Mouse (Mus musculus): Measurements from ENCODE around the gene Wnt11. TPM values are rescaled to one million over a fixed set of nuclear protein-coding genes. Genes with fewer than 3 reads are reported as not detected.

Wnt11 gene
- polyA plus RNA-seq, 1 experiment = not detected

DNA sequence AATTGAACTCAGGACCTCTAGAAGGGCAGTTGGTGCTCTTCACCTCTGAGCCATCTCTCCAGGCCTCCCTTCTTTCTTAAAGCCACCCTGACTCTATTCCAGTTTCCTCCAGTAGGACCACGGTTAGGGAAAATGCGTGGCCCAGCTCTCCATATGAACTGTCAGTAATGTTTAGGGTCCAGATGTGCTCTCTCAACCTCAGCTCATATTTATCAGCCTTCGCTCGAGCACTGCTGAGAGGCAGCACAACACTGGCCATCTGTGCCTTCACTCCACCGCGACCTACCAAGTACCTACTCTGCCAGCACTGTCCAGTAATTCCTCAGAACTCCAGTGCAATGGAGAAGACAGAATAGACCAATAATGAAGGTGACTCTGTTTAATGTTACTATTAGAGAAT, 12.0 kb upstream of the Wnt11 start:
- Histone ChIP-seq H3K9ac (ENCODE audit: low read depth, poor library complexity, severe bottlenecking) (no peak overlapping the region), H3K4me3 (ENCODE audit: low read depth, low read length) (no peak overlapping the region), H3K9me3 (replicated peaks; ENCODE audit: control insufficient read depth, insufficient read depth, low read length, poor library complexity, severe bottlenecking) (no peaks in the 10 kb centered on the region), H3K27ac (ENCODE audit: insufficient read depth, low read length) (no peak overlapping the region), H3K4me1 (ENCODE audit: control insufficient read depth, insufficient read depth, low read length) (peaks cover 2% of the 10 kb centered on the region), H3K36me3 (ENCODE audit: control insufficient read depth, insufficient read depth, low read length, poor library complexity, severe bottlenecking) (no peaks in the 10 kb centered on the region), H3K27me3 (ENCODE audit: control insufficient read depth, insufficient read depth, low read length, poor library complexity, severe bottlenecking) (no peaks in the 10 kb centered on the region)
- TF ChIP-seq POLR2A (IDR thresholded peaks at IDR 0.05; ENCODE audit: insufficient read depth, low read length) (no peak), CTCF (IDR thresholded peaks at IDR 0.05; ENCODE audit: low read depth, low read length) (no peak), EP300 (IDR thresholded peaks at IDR 0.05; ENCODE audit: insufficient read depth, low read depth, low read length) (no peak)

- H3K36me3 ChIP-seq (ENCODE audit: control insufficient read depth, insufficient read depth, low read length, poor library complexity, severe bottlenecking) = no peaks in the 10 kb centered on the region
- TF ChIP-seq CTCF (IDR thresholded peaks at IDR 0.05; ENCODE audit: low read depth, low read length) (no peak), EP300 (IDR thresholded peaks at IDR 0.05; ENCODE audit: insufficient read depth, low read depth, low read length) (peak; percentile 46; the same call in 1 of the 2 replicates), POLR2A (IDR thresholded peaks at IDR 0.05; ENCODE audit: insufficient read depth, low read length) (no peak)
- peaks cover 2% of the 10 kb centered on the region for H3K4me1 ChIP-seq (ENCODE audit: control insufficient read depth, insufficient read depth, low read length)
- no peak overlapping the region for H3K9ac ChIP-seq (ENCODE audit: low read depth, poor library complexity, severe bottlenecking)
- no peaks in the 10 kb centered on the region for H3K9me3 ChIP-seq (replicated peaks; ENCODE audit: control insufficient read depth, insufficient read depth, low read length, poor library complexity, severe bottlenecking)
- no peak overlapping the region for H3K4me3 ChIP-seq (ENCODE audit: low read depth, low read length)
- H3K27me3 ChIP-seq (ENCODE audit: control insufficient read depth, insufficient read depth, low read length, poor library complexity, severe bottlenecking) = no peaks in the 10 kb centered on the region
- no peak overlapping the region for H3K27ac ChIP-seq (ENCODE audit: insufficient read depth, low read length)
These were observed 10.8 kb upstream of the Wnt11 start for GRCm38 (mm10) chr7:98823896-98824822.

GRCm38 (mm10) chr7:98828052-98828451, 6.9 kb upstream of the Wnt11 start:
- H3K4me3 ChIP-seq (ENCODE audit: low read depth, low read length) = no peak overlapping the region
- H3K4me1 ChIP-seq (ENCODE audit: control insufficient read depth, insufficient read depth, low read length) = peaks cover 2% of the 10 kb centered on the region
- H3K36me3 ChIP-seq (ENCODE audit: control insufficient read depth, insufficient read depth, low read length, poor library complexity, severe bottlenecking) = no peaks in the 10 kb centered on the region
- H3K27me3 ChIP-seq (ENCODE audit: control insufficient read depth, insufficient read depth, low read length, poor library complexity, severe bottlenecking) = no peaks in the 10 kb centered on the region
- no peak overlapping the region for H3K27ac ChIP-seq (ENCODE audit: insufficient read depth, low read length)
- H3K9ac ChIP-seq (ENCODE audit: low read depth, poor library complexity, severe bottlenecking) = no peak overlapping the region
- no peaks in the 10 kb centered on the region for H3K9me3 ChIP-seq (replicated peaks; ENCODE audit: control insufficient read depth, insufficient read depth, low read length, poor library complexity, severe bottlenecking)
- no peak for TF ChIP-seq CTCF (IDR thresholded peaks at IDR 0.05; ENCODE audit: low read depth, low read length)
- no peak for TF ChIP-seq EP300 (IDR thresholded peaks at IDR 0.05; ENCODE audit: insufficient read depth, low read depth, low read length)
- TF ChIP-seq POLR2A (IDR thresholded peaks at IDR 0.05; ENCODE audit: insufficient read depth, low read length) = no peak

DNA sequence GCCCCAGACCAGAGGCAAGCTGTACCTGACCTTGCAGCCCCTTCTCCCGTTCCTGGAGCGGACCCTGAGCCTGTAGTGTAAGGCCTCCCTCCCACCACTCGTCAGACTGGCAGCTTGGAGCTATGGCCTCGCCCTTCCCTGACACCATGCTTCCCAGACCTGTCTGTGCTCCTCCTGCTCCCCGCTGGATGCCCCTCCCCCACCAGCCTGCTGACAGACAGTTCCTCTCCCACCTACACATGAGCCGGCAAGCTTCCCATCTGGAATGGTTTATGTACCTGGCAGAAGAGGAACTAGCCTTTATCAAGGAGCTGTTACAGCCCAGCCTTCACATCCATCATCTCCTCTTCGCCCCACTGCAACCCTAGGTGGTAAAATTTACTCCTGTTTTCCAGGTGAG, 6.0 kb upstream of the Wnt11 start:
- TF ChIP-seq CTCF (IDR thresholded peaks at IDR 0.05; ENCODE audit: low read depth, low read length) (no peak), EP300 (IDR thresholded peaks at IDR 0.05; ENCODE audit: insufficient read depth, low read depth, low read length) (0 out of 2 replicates have a peak, but pooled peaks have one; percentile 8)
- Histone ChIP-seq H3K9ac (ENCODE audit: low read depth, poor library complexity, severe bottlenecking) (no peak overlapping the region), H3K27me3 (ENCODE audit: control insufficient read depth, insufficient read depth, low read length, poor library complexity, severe bottlenecking) (peaks cover 2% of the 10 kb centered on the region; the same call in 1 of the 2 replicates), H3K27ac (ENCODE audit: insufficient read depth, low read length) (no peak overlapping the region), H3K4me1 (ENCODE audit: control insufficient read depth, insufficient read depth, low read length) (peaks cover 2% of the 10 kb centered on the region), H3K9me3 (replicated peaks; ENCODE audit: control insufficient read depth, insufficient read depth, low read length, poor library complexity, severe bottlenecking) (no peaks in the 10 kb centered on the region), H3K36me3 (ENCODE audit: control insufficient read depth, insufficient read depth, low read length, poor library complexity, severe bottlenecking) (no peaks in the 10 kb centered on the region), H3K4me3 (ENCODE audit: low read depth, low read length) (no peak overlapping the region)

DNA sequence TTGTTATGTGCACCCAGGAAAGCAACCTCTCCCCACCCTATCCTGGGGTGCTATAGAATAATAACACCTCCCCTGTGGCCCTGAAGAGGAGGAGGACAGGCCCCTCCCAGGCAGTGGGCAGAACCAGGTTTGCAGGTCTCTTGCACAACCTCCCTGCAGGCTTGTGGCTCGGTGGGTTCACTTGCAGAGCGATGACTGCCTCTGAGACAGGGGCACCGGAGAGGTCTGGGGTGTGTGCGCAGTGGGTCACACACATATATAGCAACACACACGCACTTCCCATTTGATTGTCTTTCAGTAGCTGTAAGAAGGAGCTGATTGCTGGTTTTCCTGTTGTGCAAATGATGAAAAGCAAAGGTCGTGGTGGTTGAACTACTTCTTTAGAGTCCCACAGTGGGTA, 3.6 kb upstream of the Wnt11 start:
- Histone ChIP-seq H3K27ac (ENCODE audit: insufficient read depth, low read length) (no peak overlapping the region), H3K9me3 (replicated peaks; ENCODE audit: control insufficient read depth, insufficient read depth, low read length, poor library complexity, severe bottlenecking) (no peaks in the 10 kb centered on the region), H3K4me1 (ENCODE audit: control insufficient read depth, insufficient read depth, low read length) (no peaks in the 10 kb centered on the region), H3K4me3 (ENCODE audit: low read depth, low read length) (no peak overlapping the region), H3K36me3 (ENCODE audit: control insufficient read depth, insufficient read depth, low read length, poor library complexity, severe bottlenecking) (no peaks in the 10 kb centered on the region), H3K27me3 (ENCODE audit: control insufficient read depth, insufficient read depth, low read length, poor library complexity, severe bottlenecking) (peaks cover 11% of the 10 kb centered on the region), H3K9ac (ENCODE audit: low read depth, poor library complexity, severe bottlenecking) (no peak overlapping the region)
- no peak for TF ChIP-seq CTCF (IDR thresholded peaks at IDR 0.05; ENCODE audit: low read depth, low read length)
- TF ChIP-seq EP300 (IDR thresholded peaks at IDR 0.05; ENCODE audit: insufficient read depth, low read depth, low read length) = no peak
